Comparison of ENCODE assay signal across 8 mouse cellular contexts in genomic region chr1:161687548-161687947, GRCm38 (mm10).
DNase-seq lines count a peak whose midpoint lies in the region; ATAC-seq and TF ChIP-seq lines count a peak whose summit lies in the region.

No protein-coding gene starts in this region.

- no peaks in the 10 kb centered on the region for H3K9me3 ChIP-seq in intestine, embryonic 14.5 days (ENCODE audit: control insufficient read depth, low read length)
- H3K9me3 ChIP-seq in intestine, embryonic 15.5 days, result no peaks in the 10 kb centered on the region
- no peaks in the 10 kb centered on the region for H3K9me3 ChIP-seq in kidney, embryonic 14.5 days (ENCODE audit: control insufficient read depth, low read length)
- H3K9me3 ChIP-seq in liver, embryonic 11.5 days (ENCODE audit: control insufficient read depth, low read length), result no peaks in the 10 kb centered on the region
- no peaks in the 10 kb centered on the region for H3K9me3 ChIP-seq in neural tube, embryonic 15.5 days (replicated peaks)

- no peak; the same call in 1 of the 2 replicates for ATAC-seq in intestine, embryonic 14.5 days (replicated peaks; ENCODE audit: low FRiP score, low TSS enrichment, low read depth)
- no peak for ATAC-seq in intestine, embryonic 15.5 days
- peak; percentile 67; the same call in 1 of the 2 replicates for ATAC-seq in frontal cortex, adult (ENCODE audit: low TSS enrichment)
- peak; percentile 37; the same call in 1 of the 2 replicates for ATAC-seq in kidney, embryonic 14.5 days (ENCODE audit: low FRiP score, low TSS enrichment)
- no peak for ATAC-seq in liver, embryonic 11.5 days (replicated peaks; ENCODE audit: low FRiP score)
- ATAC-seq in neural tube, embryonic 15.5 days (ENCODE audit: low FRiP score), result peak; percentile 72; the same call in 1 of the 2 replicates

- TF ChIP-seq POLR2A in cerebellum, adult 2 months (IDR thresholded peaks at IDR 0.05; ENCODE audit: borderline replicate concordance, insufficient read depth, low read length), result no peak

- H3K4me3 ChIP-seq in intestine, embryonic 14.5 days (ENCODE audit: low read depth, low read length), result no peak overlapping the region
- no peak overlapping the region for H3K4me3 ChIP-seq in intestine, embryonic 15.5 days (replicated peaks)
- no peak overlapping the region for H3K4me3 ChIP-seq in cerebellum, adult 2 months (replicated peaks; ENCODE audit: insufficient read depth, low read depth, low read length)
- no peak overlapping the region for H3K4me3 ChIP-seq in kidney, embryonic 14.5 days (ENCODE audit: low read length)
- no peak overlapping the region for H3K4me3 ChIP-seq in liver, embryonic 11.5 days (ENCODE audit: low read depth, low read length)
- H3K4me3 ChIP-seq in neural tube, embryonic 15.5 days (replicated peaks), result no peak overlapping the region

- no peak overlapping the region for H3K9ac ChIP-seq in intestine, embryonic 14.5 days (ENCODE audit: low read length)
- H3K9ac ChIP-seq in intestine, embryonic 15.5 days, result no peak overlapping the region
- no peak overlapping the region for H3K9ac ChIP-seq in kidney, embryonic 14.5 days (ENCODE audit: low read depth, low read length)
- H3K9ac ChIP-seq in liver, embryonic 11.5 days (ENCODE audit: low read depth, low read length), result no peak overlapping the region
- H3K9ac ChIP-seq in neural tube, embryonic 15.5 days (replicated peaks), result no peak overlapping the region

- H3K27ac ChIP-seq in intestine, embryonic 14.5 days (ENCODE audit: low read depth), result no peak overlapping the region
- H3K27ac ChIP-seq in intestine, embryonic 15.5 days, result no peak overlapping the region
- no peak overlapping the region for H3K27ac ChIP-seq in cerebellum, adult 2 months (ENCODE audit: insufficient read depth, low read length)
- H3K27ac ChIP-seq in kidney, embryonic 14.5 days (ENCODE audit: low read depth, low read length), result no peak overlapping the region
- no peak overlapping the region for H3K27ac ChIP-seq in liver, embryonic 11.5 days (ENCODE audit: low read depth, low read length)
- H3K27ac ChIP-seq in neural tube, embryonic 15.5 days (replicated peaks), result no peak overlapping the region

- H3K4me1 ChIP-seq in intestine, embryonic 14.5 days (replicated peaks; ENCODE audit: control insufficient read depth, insufficient read depth, low read length), result no peaks in the 10 kb centered on the region
- no peaks in the 10 kb centered on the region for H3K4me1 ChIP-seq in intestine, embryonic 15.5 days (replicated peaks)
- H3K4me1 ChIP-seq in cerebellum, adult 2 months (ENCODE audit: control insufficient read depth, insufficient read depth, low read length), result no peaks in the 10 kb centered on the region
- peaks cover 12% of the 10 kb centered on the region; the same call in 1 of the 2 replicates for H3K4me1 ChIP-seq in kidney, embryonic 14.5 days (ENCODE audit: control insufficient read depth, insufficient read depth, low read length)
- H3K4me1 ChIP-seq in liver, embryonic 11.5 days (replicated peaks; ENCODE audit: control insufficient read depth, insufficient read depth, low read length), result no peaks in the 10 kb centered on the region
- no peaks in the 10 kb centered on the region for H3K4me1 ChIP-seq in neural tube, embryonic 15.5 days

- peak; percentile 78 for DNase-seq in intestine, embryonic 14.5 days (ENCODE audit: low spot score)
- peak; percentile 20 to 49 for DNase-seq in cerebellum, adult 2 months
- DNase-seq in liver, embryonic 11.5 days (ENCODE audit: low spot score), result peak; percentile 43
- DNase-seq in thymus, postnatal 0 days (ENCODE audit: low spot score), result peak; percentile 61

- no peaks in the 10 kb centered on the region for H3K36me3 ChIP-seq in intestine, embryonic 14.5 days (ENCODE audit: control insufficient read depth, insufficient read depth, low read length)
- H3K36me3 ChIP-seq in intestine, embryonic 15.5 days, result no peaks in the 10 kb centered on the region
- H3K36me3 ChIP-seq in kidney, embryonic 14.5 days (ENCODE audit: control insufficient read depth, insufficient read depth, low read length), result no peaks in the 10 kb centered on the region
- H3K36me3 ChIP-seq in liver, embryonic 11.5 days (ENCODE audit: control insufficient read depth, insufficient read depth, low read length), result no peaks in the 10 kb centered on the region
- no peaks in the 10 kb centered on the region for H3K36me3 ChIP-seq in neural tube, embryonic 15.5 days

- WGBS in intestine, embryonic 14.5 days, result 21% methylated on average over 12 of the region's 12 CpGs
- WGBS in intestine, embryonic 15.5 days, result 20% methylated on average over 12 of the region's 12 CpGs
- WGBS in cerebellum, adult 2 months, result 23% methylated on average over 12 of the region's 12 CpGs
- whole genome bisulfite sequencing in kidney, embryonic 14.5 days, result 20% methylated on average over 12 of the region's 12 CpGs
- 23% methylated on average over 12 of the region's 12 CpGs for WGBS in liver, embryonic 11.5 days
- WGBS in neural tube, embryonic 15.5 days, result 22% methylated on average over 12 of the region's 12 CpGs

- no peak overlapping the region for H3K4me2 ChIP-seq in intestine, embryonic 14.5 days (ENCODE audit: low read length)
- H3K4me2 ChIP-seq in intestine, embryonic 15.5 days (replicated peaks), result no peak overlapping the region
- no peak overlapping the region; the same call in 1 of the 2 replicates for H3K4me2 ChIP-seq in kidney, embryonic 14.5 days (replicated peaks; ENCODE audit: low read depth, low read length)
- H3K4me2 ChIP-seq in liver, embryonic 11.5 days, result no peak overlapping the region; the same call in 1 of the 2 replicates
- peak overlapping the region; percentile 9; the same call in 1 of the 2 replicates for H3K4me2 ChIP-seq in neural tube, embryonic 15.5 days

- no peaks in the 10 kb centered on the region for H3K27me3 ChIP-seq in intestine, embryonic 14.5 days (replicated peaks; ENCODE audit: control insufficient read depth, insufficient read depth, low read length)
- H3K27me3 ChIP-seq in intestine, embryonic 15.5 days (replicated peaks), result no peaks in the 10 kb centered on the region
- no peaks in the 10 kb centered on the region for H3K27me3 ChIP-seq in cerebellum, adult 2 months (ENCODE audit: control insufficient read depth, insufficient read depth, low read length)
- peaks cover 3% of the 10 kb centered on the region; the same call in 1 of the 2 replicates for H3K27me3 ChIP-seq in kidney, embryonic 14.5 days (ENCODE audit: control insufficient read depth, insufficient read depth, low read length)
- no peaks in the 10 kb centered on the region for H3K27me3 ChIP-seq in liver, embryonic 11.5 days (replicated peaks; ENCODE audit: control insufficient read depth, insufficient read depth, low read length)
- no peaks in the 10 kb centered on the region for H3K27me3 ChIP-seq in neural tube, embryonic 15.5 days (replicated peaks)

- TF ChIP-seq CTCF in cerebellum, adult 2 months (IDR thresholded peaks at IDR 0.05; ENCODE audit: borderline replicate concordance, insufficient read depth, low read depth, low read length), result peak; percentile 82

Comparison
In these comparisons a context has a peak if more than half of its experiments do, and no peak if none do; other contexts are left out.
1. ATAC-seq: peak in frontal cortex, adult (single experiment), kidney, embryonic 14.5 days (single experiment) and neural tube, embryonic 15.5 days (single experiment); none in intestine, embryonic 14.5 days (single experiment), intestine, embryonic 15.5 days (single experiment) and liver, embryonic 11.5 days (single experiment).
2. Peak in every context shown above with its lines, with median percentiles within 50 percentile points of each other: DNase-seq.